Mouse (Mus musculus): ENCODE results near the gene Clint1.

Gene Clint1

DNA sequence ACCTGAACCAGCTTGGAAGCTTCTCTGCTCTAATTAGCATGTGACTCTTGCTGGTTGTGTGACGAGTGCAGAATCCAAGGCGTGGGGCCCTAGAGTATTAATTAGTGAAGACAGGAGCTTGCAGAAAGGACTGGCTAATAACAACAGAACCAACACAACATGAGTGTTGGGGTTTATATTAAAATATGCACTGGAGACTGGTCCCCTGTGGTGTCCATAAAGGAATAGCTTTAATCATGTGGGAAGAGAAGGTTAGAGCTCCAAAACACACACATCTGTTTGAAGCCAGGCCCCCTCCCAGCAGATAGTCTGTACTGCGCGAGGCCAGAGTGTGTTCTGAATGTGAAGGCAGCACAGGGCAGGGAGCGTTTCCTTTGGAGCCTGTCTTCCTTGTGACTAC lies 34.7 kb downstream of the Clint1 start:
- DNase-seq = no peak

DNA sequence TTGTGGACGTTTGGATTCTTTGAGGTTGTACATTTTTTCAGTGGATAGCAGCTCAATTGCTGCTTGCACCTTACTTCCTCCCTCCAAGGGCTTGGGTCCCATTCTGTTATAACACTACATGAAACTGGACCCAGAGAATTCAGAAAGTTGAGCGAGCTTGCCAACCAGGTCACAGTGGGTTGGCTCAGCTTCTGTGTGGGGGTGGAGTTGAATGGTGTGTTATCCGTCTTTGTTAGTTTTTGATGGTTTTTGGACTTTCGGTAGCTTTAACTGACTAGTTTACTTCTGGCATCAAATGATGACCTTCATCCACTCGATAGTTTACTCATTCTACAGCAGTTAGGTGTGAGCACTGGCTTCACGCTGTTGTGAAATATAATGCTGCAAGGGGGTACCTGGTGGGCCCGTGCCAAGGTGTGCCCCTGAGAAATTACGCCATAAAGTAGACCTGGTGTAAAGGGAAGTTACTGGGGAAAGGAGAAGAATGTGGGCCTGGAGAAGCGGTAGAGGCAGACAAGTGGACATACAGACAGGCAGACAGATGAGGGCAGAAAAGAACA lies 36.7 kb downstream of the Clint1 start:
- DNase-seq = no peak

DNA sequence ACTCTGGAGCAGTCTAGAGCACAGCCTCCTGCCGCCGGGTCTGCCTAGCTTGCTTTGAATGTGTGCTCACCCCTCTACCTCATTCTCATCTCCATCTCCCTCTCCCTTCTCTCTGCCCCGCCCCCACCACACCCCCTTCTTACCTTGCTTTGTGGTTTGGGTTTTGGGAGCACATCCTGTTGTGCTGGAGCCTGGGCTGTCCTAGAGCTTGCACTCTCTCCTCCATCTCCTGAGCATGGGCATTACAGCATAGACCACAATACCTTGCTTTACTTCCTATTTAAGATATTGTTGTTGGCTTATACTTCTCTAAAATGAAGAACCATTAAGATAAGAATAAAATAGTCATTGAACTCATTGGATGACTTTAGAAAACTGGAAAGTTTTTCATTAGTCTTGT lies 38.1 kb downstream of the Clint1 start:
- no peak for DNase-seq

DNA sequence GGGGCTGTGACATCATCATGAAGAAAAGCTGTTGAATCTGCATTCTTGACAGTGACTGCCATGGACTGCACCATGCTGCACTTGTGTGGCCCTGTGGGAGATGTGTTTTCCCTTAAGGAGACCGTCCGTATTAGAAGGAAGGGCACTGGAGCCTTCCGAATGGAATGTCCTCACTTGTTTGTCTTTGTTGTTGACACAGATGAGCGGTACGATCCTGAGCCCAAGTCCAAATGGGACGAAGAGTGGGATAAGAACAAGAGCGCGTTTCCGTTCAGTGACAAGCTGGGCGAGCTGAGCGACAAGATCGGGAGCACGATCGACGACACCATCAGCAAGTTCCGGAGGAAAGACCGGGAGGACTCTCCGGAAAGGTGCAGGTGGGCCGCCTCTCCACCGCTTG lies 38.6 kb downstream of the Clint1 start:
- no peak for DNase-seq

DNA sequence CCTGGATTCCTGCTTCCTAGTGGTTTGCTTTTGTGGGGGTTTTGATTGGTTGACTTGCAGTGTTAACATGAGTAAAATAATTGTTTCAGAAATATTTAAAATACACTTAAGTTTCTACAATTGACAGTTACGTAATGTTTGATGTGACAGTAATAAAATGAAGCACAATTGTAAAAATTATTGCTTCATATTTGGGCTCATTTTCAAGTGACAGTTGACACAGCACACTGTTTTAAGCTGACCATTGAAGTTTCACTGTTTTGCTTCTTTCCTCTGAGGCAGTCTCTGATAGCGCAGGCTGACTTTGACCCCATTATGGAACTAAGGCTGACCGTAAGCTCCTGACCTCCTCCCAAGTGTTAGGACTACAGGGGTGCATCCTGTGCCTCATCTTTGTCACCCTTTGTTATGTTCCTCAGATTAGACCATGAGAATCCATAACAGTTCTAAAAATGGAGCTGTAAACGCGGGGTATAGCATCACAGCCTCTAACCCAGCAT lies 41.1 kb downstream of the Clint1 start:
- DNase-seq = no peak

DNA sequence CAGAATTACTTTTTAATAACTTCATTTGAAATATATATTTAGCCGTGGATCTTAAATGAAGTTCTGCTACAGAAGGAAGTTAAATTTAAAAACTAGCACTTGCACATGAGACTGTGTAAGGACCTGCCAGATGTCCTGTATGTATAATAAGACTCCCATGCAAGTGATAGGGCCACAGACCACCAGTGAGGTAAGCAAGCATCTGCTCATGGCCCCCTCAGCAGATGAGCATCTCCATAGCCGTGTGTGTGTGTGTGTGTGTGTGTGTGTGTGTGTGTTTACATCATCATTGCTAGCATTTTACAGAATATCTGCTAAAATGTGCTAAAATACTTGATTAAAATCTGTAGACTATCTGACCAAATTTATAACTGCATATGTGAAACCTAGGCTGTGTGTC lies 45.5 kb downstream of the Clint1 start:
- DNase-seq = no peak

DNA sequence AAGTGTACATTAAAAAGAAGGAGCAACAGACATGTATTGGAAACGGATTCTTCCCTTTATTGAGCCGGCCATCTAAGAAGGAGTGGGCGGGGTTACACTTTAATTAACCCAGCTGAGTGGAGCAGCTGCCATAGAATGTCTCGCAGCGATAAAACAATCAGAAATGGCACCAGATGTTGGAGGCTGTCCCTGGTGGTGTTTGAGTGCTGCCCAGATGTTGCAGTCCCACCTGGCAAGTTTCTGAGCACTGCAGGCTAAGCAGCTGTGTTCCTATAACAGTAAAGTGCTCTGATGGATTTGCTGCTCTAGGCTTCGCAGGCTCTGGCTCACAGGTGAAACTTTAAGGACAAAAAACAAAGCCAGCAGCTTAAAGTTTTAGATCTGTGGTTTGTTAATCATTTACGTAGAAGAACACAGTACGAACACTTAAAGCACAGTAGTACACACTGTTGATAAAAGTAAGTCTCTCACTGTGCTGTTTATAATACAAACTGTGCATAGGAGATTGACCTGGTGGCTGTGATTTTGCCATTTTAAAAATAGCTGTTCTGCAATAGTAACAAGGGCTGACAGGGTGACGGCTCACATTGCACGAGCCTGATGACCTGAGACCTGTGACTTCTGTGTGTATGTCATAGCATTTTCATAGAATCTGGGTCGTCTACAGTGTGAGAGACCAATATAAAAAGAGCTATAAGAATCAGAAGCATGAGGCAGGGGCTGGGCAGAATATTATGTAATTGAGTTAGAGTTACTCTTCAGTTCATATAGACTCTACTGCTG lies 48.6 kb downstream of the Clint1 start:
- no peak for DNase-seq

DNA sequence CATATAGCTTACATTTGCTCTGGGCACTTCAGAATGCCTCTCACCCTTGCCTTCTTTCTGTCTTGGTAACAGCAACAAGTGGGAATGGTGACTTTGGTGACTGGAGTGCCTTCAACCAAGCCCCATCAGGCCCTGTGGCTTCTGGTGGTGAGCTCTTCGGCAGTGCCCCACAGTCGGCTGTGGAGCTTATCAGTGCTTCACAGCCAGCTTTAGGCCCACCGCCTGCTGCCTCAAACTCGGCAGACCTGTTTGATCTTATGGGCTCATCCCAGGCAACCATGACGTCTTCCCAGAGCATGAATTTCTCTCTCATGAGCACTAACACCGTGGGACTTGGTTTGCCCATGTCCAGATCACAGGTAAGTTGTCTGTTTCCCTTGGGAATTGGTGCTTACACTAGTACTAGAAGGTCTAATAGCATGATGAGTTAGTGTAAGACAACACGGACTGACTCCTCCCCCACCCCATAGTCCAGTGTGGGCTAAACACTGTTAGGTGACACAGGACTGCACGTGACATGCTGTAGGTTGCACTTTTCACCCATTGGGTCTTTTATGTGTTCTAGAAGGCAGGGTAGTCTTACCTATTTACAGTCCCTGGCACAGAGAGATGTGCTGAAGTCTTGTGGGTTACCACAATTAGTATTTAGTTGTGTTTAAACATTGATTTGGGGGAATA lies 54.4 kb downstream of the Clint1 start:
- no peak for DNase-seq

DNA sequence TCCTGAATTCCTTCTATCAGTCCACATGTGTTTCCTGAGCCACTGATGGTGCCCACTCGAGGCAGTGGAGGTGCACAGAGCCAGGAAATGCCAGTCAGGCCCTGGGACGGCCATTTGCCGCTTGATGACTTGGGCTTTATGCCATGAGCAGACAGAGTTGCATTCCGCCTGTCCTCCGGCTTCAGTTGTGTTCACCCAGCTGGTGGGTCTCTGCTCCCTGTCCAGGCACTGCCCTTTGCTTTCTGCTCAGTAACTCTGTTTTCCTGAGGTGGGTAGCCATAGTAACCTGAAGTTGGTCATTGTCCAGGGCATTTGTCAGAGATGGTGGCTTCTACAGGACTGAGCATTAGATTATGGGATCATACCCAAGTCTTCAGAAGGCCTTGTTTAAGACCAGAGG lies 55.5 kb downstream of the Clint1 start:
- no peak for DNase-seq

DNA sequence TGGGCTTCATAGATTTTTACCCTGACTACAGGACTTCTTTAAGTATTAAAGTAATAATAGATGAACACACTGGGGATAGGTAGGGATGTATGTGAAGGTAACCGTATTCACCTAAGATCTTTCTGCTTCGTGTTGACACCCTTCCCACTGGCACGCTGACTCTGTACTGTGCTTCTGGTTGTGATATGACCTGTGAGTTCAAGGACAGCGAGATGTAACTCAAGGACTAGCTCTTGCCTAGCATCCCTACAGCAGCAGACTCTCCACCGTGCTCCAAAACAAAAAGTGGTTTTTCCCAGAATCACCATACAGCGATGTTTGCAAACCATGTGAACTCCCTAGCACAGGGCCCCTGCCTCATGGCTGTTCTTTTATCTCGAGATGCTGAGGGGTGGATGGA lies 56.2 kb downstream of the Clint1 start:
- no peak for DNase-seq

DNA sequence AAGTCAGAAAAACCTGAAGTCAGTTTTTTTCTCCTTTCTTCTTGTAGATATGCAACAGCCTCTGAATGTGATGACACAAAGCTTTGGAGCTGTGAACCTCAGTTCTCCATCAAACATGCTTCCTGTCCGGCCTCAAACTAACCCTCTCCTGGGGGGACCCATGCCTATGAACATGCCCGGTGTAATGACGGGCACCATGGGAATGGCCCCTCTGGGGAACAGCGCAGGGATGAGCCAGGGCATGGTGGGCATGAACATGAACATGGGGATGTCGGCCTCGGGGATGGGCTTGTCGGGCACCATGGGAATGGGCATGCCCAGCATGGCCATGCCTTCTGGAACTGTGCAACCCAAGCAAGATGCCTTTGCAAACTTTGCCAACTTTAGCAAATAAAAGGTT lies 57.0 kb downstream of the Clint1 start:
- no peak for DNase-seq

DNA sequence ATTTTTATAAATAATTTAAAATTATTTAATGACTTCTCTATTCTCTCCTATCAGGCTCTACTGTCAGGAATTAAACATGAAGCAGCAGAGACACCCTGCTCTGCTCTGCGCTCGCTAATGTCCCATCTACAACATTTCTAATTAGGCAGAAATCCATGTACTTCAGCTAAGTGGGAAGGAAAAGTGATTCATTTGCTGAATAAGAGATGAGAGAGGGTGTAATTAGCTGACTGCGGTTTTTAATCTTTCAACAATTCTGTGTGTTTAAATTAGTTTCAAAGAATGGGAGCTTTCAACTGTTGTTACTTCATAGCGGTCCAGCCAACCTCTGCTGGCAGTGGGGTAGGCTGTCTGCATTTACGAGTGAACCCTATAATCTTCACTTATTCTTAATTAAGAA lies 58.9 kb downstream of the Clint1 start:
- DNase-seq = no peak

DNA sequence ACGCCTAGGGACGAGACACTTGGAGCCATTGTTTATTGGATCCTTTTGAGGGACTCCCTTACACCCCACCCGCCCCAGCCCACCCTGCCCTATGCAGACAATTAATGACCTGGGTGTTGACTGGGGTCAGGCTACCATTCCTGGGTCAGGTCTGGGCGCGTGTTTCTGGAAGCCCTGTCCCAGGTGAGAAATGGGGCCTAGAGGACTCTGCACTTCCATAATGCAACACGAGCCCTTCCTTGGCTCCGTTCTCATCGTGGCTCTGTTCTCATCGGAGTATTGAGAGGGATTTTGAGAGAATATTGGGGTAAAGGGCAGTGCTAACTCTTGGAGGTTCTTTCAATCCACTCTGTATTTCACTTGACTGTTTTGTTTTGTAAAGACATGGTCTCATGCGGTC lies 64.3 kb downstream of the Clint1 start:
- DNase-seq = no peak

DNA sequence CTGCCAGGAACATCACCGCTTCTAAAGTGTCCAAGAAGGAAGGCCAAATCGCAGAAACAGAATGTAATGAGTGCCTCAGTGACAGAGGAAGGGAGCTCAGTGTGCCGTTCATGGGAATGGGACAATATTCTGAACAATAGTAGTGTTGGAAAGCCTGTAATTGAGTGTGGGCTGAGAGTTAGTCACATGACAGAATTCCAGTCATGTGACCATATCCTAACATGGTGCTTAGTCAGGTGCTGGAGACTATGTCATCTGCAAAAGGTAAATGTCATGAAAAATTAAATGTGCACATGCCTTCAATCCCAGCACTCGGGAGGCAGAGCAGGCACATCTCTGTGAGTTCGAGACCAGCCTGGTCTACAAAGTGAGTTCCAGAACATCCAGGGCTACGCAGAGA lies 66.2 kb downstream of the Clint1 start:
- no peak for DNase-seq

DNA sequence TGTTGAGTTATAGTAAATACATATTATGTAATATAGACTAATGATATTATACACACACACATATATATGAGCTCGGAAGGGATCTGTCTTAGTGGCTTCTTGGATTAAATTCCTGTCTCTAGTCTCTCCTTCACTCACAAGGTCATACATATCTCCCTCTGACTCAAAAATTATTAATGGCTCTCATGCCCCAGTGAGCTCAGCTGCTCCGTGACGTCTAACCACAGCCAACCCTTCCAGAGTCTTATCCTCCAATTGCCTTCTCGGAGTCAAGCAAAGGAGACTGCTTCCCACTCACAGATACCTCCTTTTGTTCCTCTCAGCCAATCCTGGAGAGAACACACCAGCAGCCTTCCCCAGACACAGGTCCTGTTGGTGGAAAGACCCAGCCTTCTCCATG lies 67.0 kb downstream of the Clint1 start:
- DNase-seq = no peak

DNA sequence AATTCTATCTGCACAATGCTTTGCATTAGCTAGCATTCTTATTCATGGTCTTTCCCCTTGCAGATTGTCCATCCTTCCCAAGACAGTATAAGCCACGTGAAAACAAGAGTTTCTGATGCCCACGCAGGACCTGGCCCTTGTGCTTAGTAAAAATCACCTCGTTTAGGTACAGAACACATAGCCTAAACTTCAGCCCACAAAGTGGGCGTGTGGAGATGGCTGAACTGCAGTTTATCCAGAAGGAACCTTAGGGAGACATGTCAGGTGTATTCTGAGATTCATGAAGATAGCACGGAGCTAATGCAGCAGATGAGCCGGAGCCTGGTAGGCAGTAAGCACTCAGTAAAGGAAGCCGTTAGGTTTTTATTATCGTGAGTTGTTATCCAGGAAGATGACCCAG lies 69.2 kb downstream of the Clint1 start:
- no peak for DNase-seq

DNA sequence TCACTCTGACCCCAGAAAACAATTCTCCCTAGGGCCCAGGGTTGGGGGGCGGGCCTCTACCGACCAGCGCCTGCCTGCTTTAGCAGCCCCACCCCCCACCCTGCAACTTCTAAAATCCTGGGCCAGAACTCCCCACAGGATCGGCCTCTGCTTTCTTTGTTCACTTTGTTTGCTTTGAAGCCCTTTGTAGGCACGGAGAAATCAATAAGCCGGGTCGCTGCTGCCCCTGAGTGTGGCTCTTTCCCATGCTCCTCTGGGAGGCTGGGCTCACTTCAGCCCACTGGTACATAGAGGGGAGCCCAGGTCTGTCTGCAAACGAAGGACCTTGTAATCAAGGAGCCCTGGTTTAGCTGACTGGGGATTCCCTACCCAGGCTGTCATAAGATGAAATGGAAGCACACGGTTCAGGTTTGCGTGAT lies 69.6 kb downstream of the Clint1 start:
- no peak for DNase-seq

DNA sequence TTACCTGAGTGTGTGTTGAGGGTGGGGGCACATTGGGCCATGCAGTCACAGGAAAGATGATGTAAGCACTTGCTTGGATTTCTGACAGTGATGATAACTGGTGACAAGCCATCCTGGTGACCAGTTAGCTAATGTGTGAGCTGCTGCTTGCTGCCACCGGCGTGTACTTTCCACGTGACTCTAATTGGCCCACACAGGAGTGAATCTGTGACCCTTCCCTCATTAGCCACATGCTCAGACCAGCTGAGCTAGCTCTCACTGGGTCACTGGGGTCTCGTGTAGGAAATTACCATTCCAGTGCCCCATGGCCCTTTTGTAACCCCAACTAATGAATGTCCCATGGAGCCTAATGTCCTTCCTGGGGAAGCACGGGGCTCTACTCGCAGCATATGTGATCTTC lies 73.6 kb downstream of the Clint1 start:
- no peak for DNase-seq

DNA sequence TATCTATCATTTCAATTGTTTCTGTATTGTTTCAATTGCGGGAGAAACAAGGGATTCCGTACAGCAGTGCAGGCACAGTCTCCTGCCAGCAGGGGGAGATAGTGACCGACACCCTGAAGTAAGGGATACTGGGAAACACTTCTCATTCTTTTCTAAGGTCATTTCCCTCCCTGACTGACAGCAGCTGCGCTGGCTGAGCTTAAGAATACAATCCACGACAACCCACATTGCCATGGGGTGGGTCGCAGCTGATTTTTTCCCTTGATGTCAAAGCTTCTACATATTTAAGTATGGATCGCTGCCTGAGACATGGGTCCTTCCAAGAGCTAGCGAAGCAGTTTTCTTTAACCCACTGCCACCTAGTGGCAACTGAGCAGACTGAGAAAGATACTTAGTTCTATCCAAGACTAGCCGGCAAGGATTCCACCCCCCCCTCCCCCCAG lies 74.8 kb downstream of the Clint1 start:
- peak; percentile 71 for DNase-seq

DNA sequence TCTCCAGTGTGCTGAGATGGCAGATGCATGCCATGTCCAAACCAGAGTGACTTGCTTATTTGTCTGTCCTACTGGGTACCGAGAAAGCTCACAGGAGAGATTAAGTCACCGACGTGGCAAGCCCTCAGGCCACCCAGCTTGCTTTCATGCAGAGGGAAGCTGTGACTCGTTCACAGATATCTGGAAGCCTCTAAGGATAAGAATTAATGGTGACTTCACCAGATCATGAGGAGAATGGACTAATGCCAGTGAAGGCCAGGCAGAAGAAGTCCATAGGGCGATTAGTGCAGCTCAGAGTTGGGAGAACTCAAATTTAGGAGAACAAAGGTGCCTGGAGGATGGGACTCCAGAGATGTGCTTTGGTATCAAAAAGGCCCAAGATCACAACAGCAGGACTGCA lies 75.6 kb downstream of the Clint1 start:
- DNase-seq = no peak

DNA sequence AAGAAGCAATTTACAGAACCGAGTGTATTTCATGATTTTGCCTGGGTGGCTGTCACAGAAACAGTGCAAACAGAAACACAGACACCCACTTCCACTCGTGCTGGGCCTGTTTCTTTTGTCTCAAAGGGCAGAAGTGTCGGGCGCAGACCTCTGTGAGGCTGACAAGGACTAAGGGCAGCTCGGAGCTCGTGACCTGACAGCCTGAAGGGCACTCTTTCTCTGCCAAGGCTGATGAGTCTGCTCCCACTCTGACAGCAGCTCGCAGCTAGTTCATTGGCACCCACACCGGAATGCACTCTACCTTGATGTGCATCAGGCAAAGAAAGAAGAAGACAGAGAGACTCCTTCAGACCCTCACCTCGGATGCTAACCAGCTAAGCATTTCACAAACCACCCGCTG lies 77.7 kb downstream of the Clint1 start:
- DNase-seq = no peak

DNA sequence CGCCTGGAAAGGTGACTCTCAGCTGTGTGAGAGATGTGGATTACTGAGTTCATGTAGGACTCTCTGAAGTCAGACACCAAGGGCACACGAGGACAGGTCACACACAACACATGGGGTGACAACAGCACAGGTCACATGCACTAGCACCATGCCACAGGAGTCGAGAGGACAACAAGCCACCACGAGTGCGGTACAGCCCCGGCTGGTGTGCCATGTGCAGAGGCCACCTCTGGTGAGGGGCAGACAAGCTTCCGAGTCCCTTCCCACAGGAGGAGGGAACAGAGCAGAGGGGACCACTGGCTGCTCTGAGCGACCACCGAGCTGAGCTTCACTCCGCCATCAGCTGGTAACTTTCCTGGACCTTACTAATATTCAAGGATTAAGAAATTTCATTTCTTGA lies 80.9 kb downstream of the Clint1 start:
- DNase-seq = no peak

DNA sequence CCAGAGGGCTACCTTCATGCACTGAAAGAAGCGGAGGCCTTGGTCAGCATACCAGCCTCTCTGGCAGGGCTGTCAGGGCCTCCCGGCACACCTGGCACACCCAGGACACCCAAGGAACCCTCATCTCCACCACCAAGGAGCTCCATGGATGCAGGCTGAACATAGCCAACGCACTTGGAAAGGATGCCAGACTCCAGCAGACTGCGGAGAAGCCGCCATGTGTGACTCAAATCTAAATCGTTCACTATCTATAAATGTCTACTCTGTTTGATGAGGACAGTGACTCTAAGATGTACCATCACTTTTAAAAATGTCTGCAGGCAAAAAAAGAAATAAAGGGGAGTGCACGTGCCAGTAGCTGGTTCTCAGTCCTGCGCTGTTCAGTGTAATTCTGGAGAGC lies 85.6 kb downstream of the Clint1 start:
- DNase-seq = no peak

DNA sequence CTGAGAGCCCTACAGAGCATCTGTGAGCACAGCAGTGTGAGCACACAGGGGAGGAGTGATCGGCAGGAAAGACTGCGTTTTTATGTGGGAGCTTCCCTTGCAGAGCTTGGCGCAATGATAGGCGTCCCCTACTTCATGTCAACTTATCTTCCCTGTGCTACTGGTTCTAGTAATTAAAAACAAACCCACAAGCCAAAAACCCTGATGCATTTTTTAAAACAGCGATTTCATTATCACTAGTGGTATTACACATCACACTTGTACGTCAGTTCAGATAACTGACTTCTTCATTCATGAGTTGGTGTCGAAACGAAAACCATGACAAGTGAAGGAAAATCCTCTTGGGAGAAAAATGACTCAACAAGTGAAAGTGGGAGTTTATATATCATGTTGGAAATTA lies 87.1 kb downstream of the Clint1 start:
- no peak for DNase-seq
